Mouse (Mus musculus): ENCODE data around the gene Ccdc7a.

DNA sequence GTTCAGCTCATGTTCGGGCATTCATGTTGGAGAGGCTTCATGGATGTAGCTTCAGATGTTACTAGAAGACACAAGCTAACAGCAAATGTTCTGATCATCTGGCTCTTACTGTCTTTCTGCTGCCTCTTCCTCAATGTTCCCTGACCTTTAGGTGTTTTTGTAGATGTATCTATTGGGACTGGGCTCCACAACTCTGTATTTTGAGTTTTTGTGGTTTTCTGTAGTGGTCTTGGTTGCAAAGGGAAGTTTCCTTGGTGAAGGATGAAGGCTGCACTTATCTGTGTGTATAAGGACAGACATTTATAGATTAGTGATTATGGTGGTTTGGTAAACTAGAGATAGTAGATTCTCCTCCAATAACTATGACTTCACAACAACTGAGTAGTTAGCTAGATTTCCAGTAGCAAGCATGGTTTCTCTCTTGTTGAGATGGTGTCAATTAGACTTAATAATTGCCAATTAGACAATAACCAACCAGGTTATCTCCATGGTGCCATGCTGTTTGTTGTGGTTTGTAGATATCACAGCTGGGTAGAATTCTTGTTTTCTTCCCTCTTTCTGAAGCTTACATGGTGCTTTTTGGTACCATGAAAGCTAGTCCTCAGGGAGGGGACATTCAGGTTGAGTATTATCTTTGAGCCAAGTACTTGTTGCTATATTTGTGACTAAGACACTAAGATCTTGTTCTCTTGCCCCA is 368.5 kb downstream of the Ccdc7a start:
- TF ChIP-seq EP300 (IDR thresholded peaks at IDR 0.05; ENCODE audit: insufficient read depth, low read depth, low read length) (no peak), POLR2A (IDR thresholded peaks at IDR 0.05; ENCODE audit: insufficient read depth, low read length) (no peak)

Measured in ES-Bruce4 (cell line).